In genomic region chr7:81455155-81455651, GRCm38 (mm10) we compare ENCODE assay signal across 8 mouse cellular contexts. TPM values are rescaled to one million over a fixed set of nuclear protein-coding genes. Genes with fewer than 3 reads are reported as not detected.
DNase-seq lines count a peak whose midpoint lies in the region; ATAC-seq and TF ChIP-seq lines count a peak whose summit lies in the region.

Cpeb1 (minus strand) TSS chr7:81455465.

- TF ChIP-seq CTCF in ES-Bruce4 (IDR thresholded peaks at IDR 0.05; ENCODE audit: low read depth, low read length): peak; percentile 16

- WGBS in forebrain, embryonic 14.5 days: under 1% methylated on average over 28 of the region's 28 CpGs

- peak within 1 kb of the TSS; percentile 69 for H3K9ac ChIP-seq in ES-Bruce4 (ENCODE audit: low read depth, poor library complexity, severe bottlenecking)
- peak within 1 kb of the TSS; percentile 58 for H3K9ac ChIP-seq in forebrain, embryonic 14.5 days (ENCODE audit: low read length)

- peak within 1 kb of the TSS; percentile 88 for H3K4me2 ChIP-seq in forebrain, embryonic 14.5 days (ENCODE audit: low read length)

- H3K27me3 ChIP-seq in ES-Bruce4 (ENCODE audit: control insufficient read depth, insufficient read depth, low read length, poor library complexity, severe bottlenecking): peaks cover 18% of the 10 kb centered on the region
- H3K27me3 ChIP-seq in forebrain, embryonic 14.5 days (replicated peaks; ENCODE audit: control insufficient read depth, insufficient read depth, low read length): peaks cover 64% of the 10 kb centered on the region

- peak within 1 kb of the TSS; percentile 27 for H3K4me3 ChIP-seq in ES-Bruce4 (ENCODE audit: low read depth, low read length)
- H3K4me3 ChIP-seq in brown adipose tissue, adult 24 weeks (ENCODE audit: insufficient read depth, low read depth, low read length): peak within 1 kb of the TSS; percentile 65
- peak within 1 kb of the TSS; percentile 51 for H3K4me3 ChIP-seq in forebrain, embryonic 14.5 days (ENCODE audit: low read depth, low read length)

- TF ChIP-seq EP300 in ES-Bruce4 (IDR thresholded peaks at IDR 0.05; ENCODE audit: insufficient read depth, low read depth, low read length): no peak

- no peak within 1 kb of the TSS for H3K27ac ChIP-seq in ES-Bruce4 (ENCODE audit: insufficient read depth, low read length)
- peak within 1 kb of the TSS; percentile 25; the same call in 1 of the 2 replicates for H3K27ac ChIP-seq in brown adipose tissue, adult 24 weeks (replicated peaks; ENCODE audit: low read depth, low read length)
- H3K27ac ChIP-seq in forebrain, embryonic 14.5 days (ENCODE audit: low read depth, low read length): no peak within 1 kb of the TSS

- no peaks in the 10 kb centered on the region for H3K36me3 ChIP-seq in ES-Bruce4 (ENCODE audit: control insufficient read depth, insufficient read depth, low read length, poor library complexity, severe bottlenecking)
- no peaks in the 10 kb centered on the region; the same call in 1 of the 2 replicates for H3K36me3 ChIP-seq in forebrain, embryonic 14.5 days (ENCODE audit: control insufficient read depth, insufficient read depth, low read length)

- DNase-seq in forebrain, embryonic 14.5 days (ENCODE audit: low spot score): peak; percentile 63
- DNase-seq in heart, postnatal 14 days: peak; percentile 54 to 75
- peak; percentile 68 to 78 for DNase-seq in layer of hippocampus, adult 18-20 months (ENCODE audit: low spot score in 2 of 2)
- peak; percentile 73 to 74 for DNase-seq in lung, adult 18-20 months
- peak; percentile 48 for DNase-seq in retina, adult 2 months (ENCODE audit: low read depth, low spot score)
- DNase-seq in spleen, postnatal 4 days (ENCODE audit: low spot score in 2 of 2): no peak

- peak; percentile 57; the same call in 1 of the 2 replicates for ATAC-seq in forebrain, embryonic 14.5 days

- TF ChIP-seq POLR2A in ES-Bruce4 (IDR thresholded peaks at IDR 0.05; ENCODE audit: insufficient read depth, low read length): no peak

- H3K4me1 ChIP-seq in ES-Bruce4 (ENCODE audit: control insufficient read depth, insufficient read depth, low read length): no peaks in the 10 kb centered on the region
- H3K4me1 ChIP-seq in brown adipose tissue, adult 24 weeks (ENCODE audit: control insufficient read depth, insufficient read depth, insufficient read length, low read length): no peaks in the 10 kb centered on the region
- peaks cover 8% of the 10 kb centered on the region for H3K4me1 ChIP-seq in forebrain, embryonic 14.5 days (ENCODE audit: control insufficient read depth, insufficient read depth, low read length)

- intact Hi-C loops in heart, postnatal 14 days (cut with DNase I): loop anchor here (10.0 kb wide), 2 partner anchors 130 to 290 kb away; no protein-coding TSS in a partner anchor

- H3K9me3 ChIP-seq in ES-Bruce4 (replicated peaks; ENCODE audit: control insufficient read depth, insufficient read depth, low read length, poor library complexity, severe bottlenecking): no peaks in the 10 kb centered on the region
- no peaks in the 10 kb centered on the region for H3K9me3 ChIP-seq in forebrain, embryonic 14.5 days (replicated peaks; ENCODE audit: control insufficient read depth, low read length)

RNA-seq across cellular contexts. Expression of gene Cpeb1, which starts in this region (rescaled TPM):
- 9.5 and 14.8 TPM in 2 replicates for polyA plus RNA-seq in ES-Bruce4 (2011; ENCODE audit: insufficient read depth, insufficient read length, low read depth, missing spikeins)
- polyA plus RNA-seq in brown adipose tissue, adult 24 weeks (2012; ENCODE audit: insufficient read depth, insufficient read length, missing spikeins): 20.8 and 23.2 TPM in 2 replicates
- polyA plus RNA-seq in forebrain, embryonic 14.5 days (2014; fragmentation: Nextera tagmentation; extraction: Ambion mirVana): 1.1 and 2.7 TPM in 2 replicates
- total RNA-seq in heart, postnatal 14 days (2021): 1 to 10 TPM; 7.0 to 8.4 TPM
- total RNA-seq in layer of hippocampus, adult 18-20 months (2021): 100 to 1,000 TPM; 114 to 125 TPM

Comparison
In these comparisons a context has a peak if more than half of its experiments do, and no peak if none do; other contexts are left out.
1. RNA of gene Cpeb1 (total RNA-seq): 114 to 125 TPM in layer of hippocampus, adult 18-20 months; 7.0 to 8.4 TPM in heart, postnatal 14 days; every median in the first group is over 10 times any median in the second.
2. DNase-seq: peak in forebrain, embryonic 14.5 days (single experiment), heart, postnatal 14 days (2 of 2), layer of hippocampus, adult 18-20 months (2 of 2), lung, adult 18-20 months (2 of 2) and retina, adult 2 months (single experiment); none in spleen, postnatal 4 days (0 of 2).
3. Peak in every context shown above with its lines, with median percentiles within 50 percentile points of each other: H3K4me3 ChIP-seq.